Mouse (Mus musculus) thymus, postnatal 4 days (tissue): ENCODE data around the gene Vamp9.

Experiments
- DNase-seq: peaks from one replicate; pipeline ENCODE4 v3.0.0; 2021

Vamp9 gene

GRCm38 (mm10) chr5:99906181-99906956 lies at the start of gene Vamp9:
Vamp9 (plus strand) TSS chr5:99906254.
- peak; percentile 96 for DNase-seq

- peak; percentile 78 for DNase-seq
Observed at GRCm38 (mm10) chr5:99857106-99857637, 48.9 kb upstream of the Vamp9 start.

GRCm38 (mm10) chr5:99859637-99860433 lies 46.2 kb upstream of the Vamp9 start:
- DNase-seq, result no peak

- no peak for DNase-seq
Observed at GRCm38 (mm10) chr5:99861816-99862215, 44.2 kb upstream of the Vamp9 start.

- DNase-seq, result peak; percentile 47
Observed at GRCm38 (mm10) chr5:99863656-99864380, 42.2 kb upstream of the Vamp9 start.

GRCm38 (mm10) chr5:99865779-99866178 lies 40.3 kb upstream of the Vamp9 start:
- no peak for DNase-seq

- DNase-seq, result no peak
Observed at GRCm38 (mm10) chr5:99868286-99868685, 37.8 kb upstream of the Vamp9 start.

- no peak for DNase-seq
Observed at GRCm38 (mm10) chr5:99868923-99869322, 37.1 kb upstream of the Vamp9 start.

GRCm38 (mm10) chr5:99877565-99877964 lies 28.5 kb upstream of the Vamp9 start:
- no peak for DNase-seq

- no peak for DNase-seq
Observed at GRCm38 (mm10) chr5:99882441-99882840, 23.6 kb upstream of the Vamp9 start.

GRCm38 (mm10) chr5:99884035-99884434 lies 22.0 kb upstream of the Vamp9 start:
- DNase-seq, result no peak

- no peak for DNase-seq
Observed at GRCm38 (mm10) chr5:99887133-99887532, 18.9 kb upstream of the Vamp9 start.

- DNase-seq, result peak; percentile 81
Observed at GRCm38 (mm10) chr5:99891516-99892441, 14.3 kb upstream of the Vamp9 start.

GRCm38 (mm10) chr5:99900041-99900440 lies 6.0 kb upstream of the Vamp9 start:
- peak; percentile 77 for DNase-seq

- DNase-seq, result no peak
Observed at GRCm38 (mm10) chr5:99905731-99906130, 323 bp upstream of the Vamp9 start.

- no peak for DNase-seq
Observed at GRCm38 (mm10) chr5:99915494-99915893, 9.4 kb downstream of the Vamp9 start.

GRCm38 (mm10) chr5:99922033-99922432 lies 16.0 kb downstream of the Vamp9 start:
- no peak for DNase-seq

GRCm38 (mm10) chr5:99927951-99928350 lies 21.9 kb downstream of the Vamp9 start:
- peak; percentile 61 for DNase-seq

GRCm38 (mm10) chr5:99931910-99932309 lies 25.9 kb downstream of the Vamp9 start:
- DNase-seq, result no peak

GRCm38 (mm10) chr5:99939440-99939839 lies 33.4 kb downstream of the Vamp9 start:
- DNase-seq, result no peak

- no peak for DNase-seq
Observed at GRCm38 (mm10) chr5:99941273-99941672, 35.2 kb downstream of the Vamp9 start.
